Mouse (Mus musculus): ENCODE data around the gene Dusp13. TPM values are rescaled to one million over a fixed set of nuclear protein-coding genes. Genes with fewer than 3 reads are reported as not detected.
A peak's percentile ranks its signal among the peaks of the same experiment; 100 is the strongest.

The Dusp13 gene
- total RNA-seq, 4 experiments from 2014 or later = 1.4 to 3.6 (median 2.5) TPM

- DNase-seq (ENCODE audit: low spot score) = no peak
Measured at GRCm38 (mm10) chr14:21747436-21748141, 3.4 kb downstream of the Dusp13 start.

- no peak for DNase-seq (ENCODE audit: low spot score)
Measured at GRCm38 (mm10) chr14:21746846-21747245, 4.1 kb downstream of the Dusp13 start.

- DNase-seq (ENCODE audit: low spot score) = no peak
Measured at GRCm38 (mm10) chr14:21746251-21746650, 4.7 kb downstream of the Dusp13 start.

- DNase-seq (ENCODE audit: low spot score) = no peak
Measured at GRCm38 (mm10) chr14:21745149-21745548, 5.8 kb downstream of the Dusp13 start.

DNA sequence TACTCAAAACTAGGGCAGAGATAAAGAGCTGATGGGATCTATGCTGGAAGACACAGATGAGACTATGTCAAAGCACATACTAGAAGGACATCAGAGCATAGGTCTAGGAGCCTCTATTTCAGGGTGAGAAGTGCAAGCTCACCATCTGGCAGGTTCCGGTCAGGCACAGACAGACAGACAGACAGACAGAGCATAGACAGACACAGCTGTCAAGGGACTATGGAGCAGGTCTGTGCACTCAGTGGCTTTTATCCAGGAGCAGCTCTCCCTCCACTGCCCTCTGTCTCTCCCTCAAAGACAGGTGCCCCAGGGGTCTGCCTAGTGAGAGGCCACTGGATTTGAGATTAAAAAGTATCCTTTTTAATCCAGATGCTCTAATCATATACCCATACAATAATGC, 6.8 kb downstream of the Dusp13 start:
- no peak for DNase-seq (ENCODE audit: low spot score)

DNA sequence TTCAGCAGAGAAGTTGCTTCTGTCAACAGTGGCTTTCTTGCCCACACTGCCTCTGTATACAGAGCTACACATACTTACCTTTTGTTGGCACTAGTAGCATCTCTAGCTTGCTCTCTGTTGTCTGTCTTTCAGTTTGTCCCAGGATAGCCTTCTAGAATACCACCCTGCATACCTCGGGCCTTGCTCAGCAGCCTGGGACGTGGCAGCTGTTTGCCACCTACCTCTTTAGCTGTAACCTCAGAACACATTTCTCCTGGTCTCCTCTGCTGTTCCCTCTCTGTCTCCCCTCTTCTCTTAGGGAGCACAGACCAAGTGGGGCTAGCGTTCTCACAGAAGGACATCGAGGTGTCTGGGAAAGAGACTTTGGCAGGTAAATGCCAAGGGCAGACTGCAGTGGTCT, 8.5 kb downstream of the Dusp13 start:
- DNase-seq (ENCODE audit: low spot score) = no peak

DNA sequence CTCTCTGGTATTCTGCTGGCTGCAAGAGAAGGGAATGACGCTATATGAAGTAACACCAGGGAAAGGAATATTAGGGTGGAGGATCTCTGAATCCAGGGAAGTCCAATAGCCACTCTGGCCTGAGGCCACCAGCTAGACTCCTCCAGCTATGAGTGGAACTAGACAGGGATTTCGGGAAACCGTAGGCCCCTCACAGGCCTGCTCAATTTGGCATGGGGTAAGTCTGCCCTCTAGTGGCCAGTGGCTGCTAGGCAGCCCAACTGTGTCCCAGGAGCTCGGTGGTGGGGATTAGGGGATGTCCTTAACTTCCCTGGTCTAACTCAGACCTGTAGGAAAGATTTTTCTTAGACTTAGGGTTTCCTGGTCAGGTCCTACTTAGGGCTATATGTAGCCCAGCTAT, 9.2 kb downstream of the Dusp13 start:
- peak; percentile 79 for DNase-seq (ENCODE audit: low spot score)

GRCm38 (mm10) chr14:21741314-21741713, 9.7 kb downstream of the Dusp13 start:
- DNase-seq (ENCODE audit: low spot score) = no peak

DNA sequence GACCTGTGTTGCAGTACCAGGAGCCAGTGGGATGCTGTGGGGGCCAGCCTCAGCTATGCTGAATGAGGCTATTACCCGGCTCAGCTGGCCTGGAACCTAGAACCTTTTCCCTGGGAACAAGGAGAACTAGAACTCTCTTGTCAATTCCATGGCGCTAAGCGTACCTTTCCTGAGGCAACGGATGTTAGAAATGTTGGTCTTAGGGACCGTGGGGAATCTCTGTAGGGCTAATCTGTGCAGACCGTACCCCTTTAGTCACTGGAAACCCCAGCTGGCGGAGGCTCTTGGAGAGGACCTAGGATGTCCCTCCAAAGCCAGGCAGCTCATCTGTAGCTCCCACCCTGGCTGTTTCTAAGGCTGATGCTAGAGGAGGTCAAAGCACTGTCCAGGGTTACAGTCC, 10.6 kb downstream of the Dusp13 start:
- no peak for DNase-seq (ENCODE audit: low spot score)

- no peak for DNase-seq (ENCODE audit: low spot score)
Measured at GRCm38 (mm10) chr14:21733131-21733905, 17.7 kb downstream of the Dusp13 start.

GRCm38 (mm10) chr14:21729936-21730335, 21.0 kb downstream of the Dusp13 start:
- DNase-seq (ENCODE audit: low spot score) = no peak

- no peak for DNase-seq (ENCODE audit: low spot score)
Measured at GRCm38 (mm10) chr14:21729031-21729732, 21.8 kb downstream of the Dusp13 start.

DNA sequence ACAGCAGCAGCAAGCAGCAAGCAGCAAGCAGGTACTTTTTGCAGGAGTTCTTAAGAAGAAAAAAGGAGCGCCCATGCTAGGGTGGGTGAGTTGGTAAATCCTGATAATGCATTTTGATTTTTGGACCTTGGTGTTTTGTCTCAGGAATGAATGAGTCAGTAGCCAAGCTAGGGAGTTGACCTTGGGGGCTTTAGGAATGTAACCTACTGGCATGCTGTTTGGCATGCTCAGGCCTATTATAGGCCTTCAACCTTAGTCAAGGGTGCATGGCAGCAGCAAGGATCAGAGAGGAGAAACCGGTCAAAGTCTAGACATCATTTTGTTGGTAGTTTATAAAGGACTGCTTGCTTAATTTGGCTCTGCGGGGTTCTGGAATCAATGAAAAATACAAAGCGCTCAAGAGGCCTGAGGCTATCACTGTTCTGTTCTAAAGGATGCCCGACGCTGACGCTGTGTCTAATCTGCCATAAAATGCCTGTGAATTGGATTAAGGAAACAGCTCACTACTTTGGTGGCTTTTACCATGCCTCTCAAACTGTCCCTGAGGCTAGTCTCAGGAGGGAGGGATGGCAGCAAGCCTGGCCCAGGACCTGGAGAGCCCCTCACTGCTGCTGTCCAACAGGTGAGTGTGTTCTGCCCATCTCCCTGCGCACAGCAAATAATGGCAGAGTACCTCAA, 28.8 kb downstream of the Dusp13 start:
- no peak for DNase-seq (ENCODE audit: low spot score)

DNA sequence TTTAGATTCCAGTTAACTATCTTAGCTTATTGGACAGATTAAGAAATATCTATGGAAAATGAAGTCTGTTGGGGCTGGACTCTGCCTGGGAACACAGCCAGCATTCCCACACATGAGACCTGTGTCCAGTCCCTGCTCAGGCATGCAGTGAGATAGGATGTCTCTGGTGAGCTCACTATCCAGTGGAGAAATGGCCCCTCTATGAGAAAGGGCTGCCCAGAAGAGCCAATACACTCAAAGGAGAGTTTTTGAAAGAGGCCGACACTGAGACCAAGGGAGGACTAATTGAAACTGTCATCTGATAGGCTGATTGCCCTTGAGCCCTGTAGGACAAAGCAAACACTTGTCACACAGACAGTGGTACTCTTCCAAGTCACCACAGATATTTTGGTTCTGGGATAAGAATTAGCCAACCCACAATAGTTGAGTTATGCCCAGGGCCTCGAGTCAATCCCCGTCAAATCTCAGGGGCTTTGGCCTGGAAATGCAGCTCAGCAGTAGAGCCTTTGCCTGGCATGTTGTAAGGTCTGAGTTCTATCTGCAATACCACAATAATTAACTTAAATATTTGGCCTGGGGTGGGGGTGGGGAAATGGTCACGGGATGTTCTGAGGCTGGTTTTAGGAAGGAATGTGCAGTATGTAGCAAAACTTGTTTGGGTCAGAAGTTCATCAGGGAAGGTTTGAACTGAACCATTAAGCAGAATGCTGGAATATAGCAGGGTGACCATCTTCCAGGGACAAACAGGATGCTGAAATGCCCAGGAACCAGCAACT, 30.4 kb downstream of the Dusp13 start:
- DNase-seq (ENCODE audit: low spot score) = no peak

DNA sequence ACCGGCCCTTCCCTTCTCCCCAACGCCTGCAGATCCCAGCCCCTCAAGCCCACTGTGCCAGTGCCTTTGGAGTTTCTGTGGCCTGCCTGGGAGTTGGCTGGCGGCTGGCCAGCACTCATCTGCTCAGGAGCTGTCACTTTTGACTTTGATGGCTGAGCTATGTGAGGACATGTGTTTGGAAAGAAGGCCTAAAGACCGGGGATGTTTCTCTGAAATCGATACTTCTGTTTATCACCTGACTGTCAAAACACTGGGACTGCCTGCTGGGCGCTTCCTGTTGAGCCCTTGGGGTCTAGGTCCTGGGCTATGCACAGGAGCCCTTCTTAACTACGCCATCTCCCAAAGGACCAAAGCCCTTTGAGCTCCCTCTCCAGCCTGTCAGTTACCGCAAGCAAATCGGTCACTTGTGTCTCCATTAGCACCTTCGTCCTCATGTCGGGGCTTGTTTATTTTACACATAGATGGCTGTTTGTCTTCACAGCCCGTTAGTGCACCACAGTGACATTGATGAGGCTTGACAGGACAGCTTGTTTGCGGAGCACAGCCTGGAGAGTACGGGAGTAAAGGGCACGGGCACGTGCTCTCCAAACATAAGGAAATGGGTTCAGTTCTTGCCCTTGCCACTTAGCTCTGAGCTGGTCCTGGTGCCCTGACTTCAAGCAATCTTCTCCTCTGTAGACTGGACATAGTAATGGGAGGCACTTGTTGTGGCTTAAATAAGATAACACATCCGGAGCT, 31.2 kb downstream of the Dusp13 start:
- DNase-seq (ENCODE audit: low spot score) = no peak

- no peak for DNase-seq (ENCODE audit: low spot score)
Measured at GRCm38 (mm10) chr14:21714486-21714885, 36.5 kb downstream of the Dusp13 start, which contains the start of gene Dupd1. TSS of gene Dupd1 (minus strand) at chr14:21714576.

GRCm38 (mm10) chr14:21711231-21711630, 39.8 kb downstream of the Dusp13 start:
- no peak for DNase-seq (ENCODE audit: low spot score)

- DNase-seq (ENCODE audit: low spot score) = no peak
Measured at GRCm38 (mm10) chr14:21709545-21709944, 41.4 kb downstream of the Dusp13 start.

- DNase-seq (ENCODE audit: low spot score) = peak; percentile 41
Measured at GRCm38 (mm10) chr14:21706759-21707571, 44.0 kb downstream of the Dusp13 start.
